Mouse (Mus musculus) erythroblast, adult 5-6 weeks (primary cell): ENCODE measurements around the gene Nupr1l. TPM values are rescaled to one million over a fixed set of nuclear protein-coding genes. Genes with fewer than 3 reads are reported as not detected.
"Not testable (repeated sequence)": the region's sequence is repeated elsewhere in the genome, so short reads cannot be mapped to it uniquely, and the experiment has no call there.

Experiments
- ATAC-seq: replicated peaks from 2 replicates; pipeline ENCODE4 v1.8.0; 2016; ENCODE audit warnings: moderate number of reproducible peaks, mild to moderate bottlenecking, moderate TSS enrichment, inconsistent platforms; ENCODE audit not compliant: poor library complexity, low FRiP score, severe bottlenecking
- total RNA-seq, 2 experiments: library from RNA; stranded (forward) in 1 of 2; stranded (reverse) in 1 of 2; fragments of 150-400 nt in 1 of 2; fragments of 200-764, 138-1000 nt in 1 of 2; gene quantifications; 2 replicates each; pipeline versions ENCODE4 v1.2.3 to v1.2.4; 2015 to 2017; ENCODE audit warnings: low replicate concordance in 2 of 2

Nupr1l gene
- total RNA-seq, 2 experiments from 2014 or later: not detected

DNA sequence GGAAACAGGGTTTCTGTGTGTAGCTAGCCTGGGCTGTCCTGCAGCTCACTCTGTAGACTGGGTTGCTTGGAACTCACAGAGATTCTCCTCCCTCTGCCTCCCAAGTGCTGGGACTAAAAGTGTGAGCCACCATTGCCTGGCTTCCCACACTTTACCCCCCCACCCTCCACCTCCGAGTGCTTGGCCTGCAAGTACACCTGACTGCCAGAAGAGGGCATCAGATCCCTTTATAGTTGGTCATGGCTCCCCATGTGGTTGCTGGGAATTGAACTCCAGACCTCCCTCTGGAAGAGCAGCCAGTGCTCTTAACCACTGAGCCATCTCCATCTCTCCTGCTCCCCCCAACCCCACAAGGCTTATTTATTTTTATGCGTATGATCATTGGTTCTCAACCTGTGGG, 5.7 kb downstream of the Nupr1l start:
- peak; percentile 63; the same call in 1 of the 2 replicates for ATAC-seq

DNA sequence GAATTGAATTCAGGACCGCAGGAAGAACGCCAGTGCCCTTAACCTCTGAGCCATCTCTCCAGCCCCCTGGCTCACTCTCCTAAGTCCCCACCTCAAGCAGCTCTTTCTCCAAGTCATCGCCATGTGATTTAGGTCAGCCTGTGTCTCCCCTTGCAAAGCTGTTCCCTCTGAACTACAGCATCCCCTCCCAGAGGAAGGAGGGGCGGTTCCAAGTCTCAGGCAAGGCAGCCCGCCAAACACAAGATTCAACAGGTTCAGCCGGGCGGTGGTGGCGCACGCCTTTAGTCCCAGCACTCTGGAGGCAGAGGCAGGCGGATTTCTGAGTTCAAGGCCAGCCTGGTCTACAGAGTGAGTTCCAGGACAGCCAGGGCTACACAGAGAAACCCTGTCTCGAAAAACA, 7.2 kb downstream of the Nupr1l start:
- not testable (repeated sequence) for ATAC-seq

GRCm38 (mm10) chr5:129918065-129918651, 9.8 kb downstream of the Nupr1l start:
- ATAC-seq: no peak

- no peak for ATAC-seq
Measured at GRCm38 (mm10) chr5:129918752-129919151, 10.4 kb downstream of the Nupr1l start.

DNA sequence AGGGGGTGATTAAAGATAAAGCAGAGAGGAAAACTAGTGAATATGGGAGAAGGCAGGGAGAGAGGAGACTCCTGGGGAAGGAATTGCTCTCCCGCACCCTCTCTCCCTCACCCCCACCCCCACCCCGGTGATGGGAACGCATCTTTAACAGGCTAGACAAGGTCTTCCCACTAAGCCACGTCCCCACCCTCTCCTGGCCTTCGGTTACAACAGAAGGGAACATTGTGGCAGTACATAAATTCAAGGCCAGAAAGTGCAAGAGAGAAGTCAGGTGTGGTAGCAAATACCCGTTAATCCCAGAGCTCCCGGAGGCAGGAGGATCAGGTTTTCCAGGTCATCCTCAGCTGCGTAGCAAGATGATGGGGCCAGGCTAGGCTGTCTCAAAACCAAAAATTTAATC, 11.0 kb downstream of the Nupr1l start:
- no peak for ATAC-seq

DNA sequence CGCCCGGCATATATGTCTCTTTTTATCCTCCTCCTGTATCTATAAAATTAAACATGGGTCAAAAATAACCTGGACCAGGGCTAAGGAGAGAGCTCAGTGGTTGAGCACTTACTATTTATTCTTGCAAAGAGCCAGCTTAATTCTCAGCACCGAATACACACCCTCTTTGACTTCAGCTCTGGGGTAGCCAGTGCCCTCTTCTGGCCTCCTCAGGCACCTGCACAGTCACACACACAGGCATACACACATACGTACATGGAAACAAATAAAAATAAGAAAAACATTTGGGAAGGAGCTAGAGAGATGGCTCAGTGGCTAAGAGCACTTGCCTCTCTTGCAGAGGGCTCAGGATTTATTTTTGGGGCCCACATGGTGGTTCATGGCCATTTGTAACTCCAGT, 13.6 kb downstream of the Nupr1l start:
- no peak for ATAC-seq

- ATAC-seq: no peak
Measured at GRCm38 (mm10) chr5:129924820-129925452, 16.6 kb downstream of the Nupr1l start.

GRCm38 (mm10) chr5:129925933-129926332, 17.6 kb downstream of the Nupr1l start:
- no peak for ATAC-seq

DNA sequence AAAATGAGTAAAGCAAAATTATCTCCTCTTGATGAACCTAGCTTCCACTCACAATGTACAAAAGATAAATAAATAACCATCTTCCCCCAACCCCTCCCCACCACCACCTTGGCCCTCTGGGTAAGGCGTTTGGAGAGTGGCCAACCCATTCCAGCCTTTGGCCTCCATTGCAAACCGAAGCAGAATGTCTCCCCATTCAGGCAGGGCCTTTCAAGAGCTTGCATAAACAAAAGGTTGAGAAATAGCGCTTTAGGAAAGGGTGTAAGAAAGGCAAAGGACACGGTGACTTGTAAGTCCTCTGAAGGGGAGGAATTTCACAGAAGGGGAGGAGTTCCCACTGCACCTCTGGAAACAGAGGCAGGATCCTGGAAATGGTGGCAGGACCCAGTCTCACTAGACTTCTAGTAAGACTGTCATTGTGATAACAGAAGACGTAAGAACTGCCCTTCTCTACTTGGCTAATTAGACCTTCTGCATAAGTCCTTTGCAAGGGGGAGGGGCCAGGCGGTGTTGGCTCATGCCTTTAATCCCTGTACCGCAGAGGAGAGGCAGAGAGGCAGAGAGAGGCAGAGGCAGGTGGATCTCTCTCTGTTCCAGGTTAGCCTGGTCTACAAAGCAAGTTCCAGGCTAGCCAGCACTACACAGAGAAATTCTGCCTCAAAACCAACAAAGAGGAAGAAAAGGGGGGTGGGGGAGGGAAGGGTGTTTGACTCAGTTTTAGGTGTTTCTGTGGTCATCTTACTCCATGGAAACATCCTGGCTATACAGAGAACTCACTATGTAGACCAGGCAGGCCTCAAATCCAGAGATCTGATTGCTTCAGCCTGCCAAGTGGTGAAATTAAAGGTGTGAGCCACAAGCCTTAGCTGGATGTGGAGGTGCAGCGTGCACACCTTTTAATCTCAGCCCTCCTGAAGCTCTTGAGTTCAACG, 21.9 kb downstream of the Nupr1l start:
- ATAC-seq: no peak

DNA sequence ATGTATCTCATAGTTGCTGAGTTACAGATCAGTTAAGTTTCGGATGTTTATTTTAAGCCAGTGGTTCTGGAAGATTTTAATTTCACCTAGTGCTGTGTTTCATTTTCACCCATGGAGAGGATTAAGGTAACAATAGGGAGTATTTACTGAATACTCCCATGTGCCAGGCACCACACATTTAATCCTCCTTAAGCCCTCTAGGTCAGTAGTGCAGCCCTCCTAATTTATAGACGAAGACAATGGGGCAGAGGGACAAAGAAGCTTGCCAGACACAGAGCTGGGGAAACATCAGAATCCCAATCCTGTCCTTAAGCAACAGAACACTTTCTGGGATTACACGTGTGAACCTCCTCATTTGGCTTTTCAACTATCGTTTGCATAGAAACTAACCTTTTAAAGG, 28.6 kb downstream of the Nupr1l start:
- no peak for ATAC-seq

DNA sequence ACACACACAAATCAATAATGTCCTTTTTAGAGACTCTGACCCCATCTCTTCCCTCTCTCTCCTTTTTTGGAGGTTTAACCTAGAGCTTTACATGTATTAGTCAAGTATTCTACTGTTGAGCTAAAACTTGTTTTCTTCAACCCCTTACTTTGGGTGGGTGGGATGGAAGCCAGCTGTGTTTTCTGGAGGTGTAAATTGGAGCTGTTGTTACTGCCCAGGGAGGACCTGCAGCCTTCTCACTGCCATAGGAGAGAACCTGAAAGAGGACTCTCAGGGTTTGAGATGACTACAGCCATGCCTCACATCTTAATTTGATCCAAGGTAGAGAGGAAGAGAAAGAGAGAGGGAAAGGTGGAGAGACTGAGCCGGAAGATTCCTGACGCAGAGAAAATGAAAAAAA, 31.9 kb downstream of the Nupr1l start:
- no peak for ATAC-seq

- ATAC-seq: peak; percentile 41
Measured at GRCm38 (mm10) chr5:129940736-129941494, 32.6 kb downstream of the Nupr1l start.

- ATAC-seq: peak; percentile 84
Measured at GRCm38 (mm10) chr5:129941495-129942045, 33.2 kb downstream of the Nupr1l start, which contains the start of gene Vkorc1l1. Gene Vkorc1l1, plus strand, starts transcription at chr5:129941970.

- peak; percentile 17 for ATAC-seq
Measured at GRCm38 (mm10) chr5:129942073-129942939, 34.0 kb downstream of the Nupr1l start.

DNA sequence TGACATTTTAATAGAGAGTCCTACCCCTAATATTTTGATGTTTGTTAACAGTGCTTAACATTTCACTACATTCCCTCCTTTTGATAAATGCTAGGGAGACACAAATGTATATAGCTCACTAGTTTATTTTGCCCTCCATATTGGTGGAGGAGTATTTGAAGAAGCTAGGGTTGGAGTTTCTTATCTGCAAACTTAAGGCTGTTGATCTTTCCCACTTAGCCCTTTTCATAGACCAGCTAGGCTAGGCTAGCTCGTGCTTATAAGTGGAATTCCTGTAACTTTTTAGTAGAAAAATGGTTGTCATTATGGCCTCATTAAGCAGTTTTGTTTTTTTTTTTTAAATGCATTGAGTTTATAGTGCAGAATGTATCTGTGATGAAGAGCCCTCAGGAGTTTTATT, 35.1 kb downstream of the Nupr1l start:
- ATAC-seq: no peak

DNA sequence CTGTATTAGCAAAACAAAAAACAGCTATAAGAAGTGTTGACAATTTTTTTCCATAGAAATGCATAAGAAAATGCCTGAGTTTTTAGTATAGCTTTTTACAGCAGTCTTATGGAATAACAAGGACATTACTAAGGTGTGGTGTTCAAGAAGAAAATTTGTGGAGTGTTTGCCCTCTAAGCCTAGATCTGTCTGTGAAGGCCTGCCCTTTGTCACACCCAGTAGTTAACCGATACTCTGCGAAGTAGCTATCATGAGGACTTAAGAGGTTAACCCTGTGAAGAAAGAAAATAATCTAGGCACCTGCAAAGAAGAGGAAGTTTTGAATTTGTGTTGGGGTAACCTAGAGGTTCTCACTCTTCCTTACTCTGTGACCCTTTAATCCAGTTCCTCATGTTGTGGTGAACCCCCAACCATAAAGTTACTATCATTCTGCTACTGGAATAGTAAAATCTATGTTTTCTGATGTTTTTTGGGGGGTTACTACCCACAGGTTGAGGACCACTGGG, 39.2 kb downstream of the Nupr1l start:
- no peak for ATAC-seq

GRCm38 (mm10) chr5:129952143-129952542, 43.8 kb downstream of the Nupr1l start:
- ATAC-seq: no peak

GRCm38 (mm10) chr5:129954473-129955254, 46.3 kb downstream of the Nupr1l start:
- ATAC-seq: peak; percentile 51
